Mouse (Mus musculus) heart, postnatal 36 days (tissue): ENCODE results near the gene Gm20865. TPM values are rescaled to one million over a fixed set of nuclear protein-coding genes. Genes with fewer than 3 reads are reported as not detected.
"Not testable (repeated sequence)": the region's sequence is repeated elsewhere in the genome, so short reads cannot be mapped to it uniquely, and the experiment has no call there.

Experiments
- DNase-seq, 2 experiments: peaks; one replicate each; pipeline ENCODE4 v3.0.0; 2021 to 2022
- intact Hi-C: fragments of 180-260 bp; cut with DNase I; formaldehyde crosslinking; loops from one replicate; pipeline ENCODE4 v1.15.1; 2025
- total RNA-seq, 2 experiments: library from RNA; stranded (reverse); gene quantifications; 2 replicates each; pipeline ENCODE4 v1.2.3; 2021

The Gm20865 gene
- total RNA-seq = not detected

DNA sequence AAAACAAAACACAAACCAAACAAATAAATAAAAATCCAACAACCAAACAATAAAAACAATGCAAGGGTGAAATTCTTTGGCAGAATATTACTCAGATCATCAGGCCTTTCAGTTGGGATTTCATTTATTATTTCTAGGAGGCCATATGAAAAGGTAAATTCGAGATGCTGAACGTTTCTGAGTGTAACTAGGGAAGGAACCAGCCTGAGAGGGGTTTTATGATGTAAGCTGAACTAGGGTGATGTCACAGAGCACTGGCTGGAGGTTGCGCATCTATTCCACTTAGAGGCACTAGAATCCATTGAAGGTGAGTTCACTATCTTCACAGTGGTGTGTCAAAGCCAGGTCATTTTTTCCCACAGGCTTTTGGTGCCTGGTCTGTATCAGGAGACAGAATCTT lies at the start of gene Gm20865:
Gene Gm20865, plus strand, starts transcription at position 301 of the 400 bp plus-strand sequence.
- DNase-seq, intact Hi-C loops: not testable (repeated sequence)

Other genes with a start within 250 kb of the Gm20865 start
- gene Gm29866, start 247.9 kb upstream of the Gm20865 start, total RNA-seq = not detected
- not detected for gene Gm20909, start 77.0 kb upstream of the Gm20865 start, total RNA-seq